Mouse (Mus musculus) monocyte, adult 2 months (primary cell): ENCODE results near the gene Mxra7.

ENCODE experiments used
- DNase-seq, 2 experiments: peaks; one replicate each; pipeline ENCODE4 v3.0.0; 2022; ENCODE audit warnings: low spot score in 2 of 2, low read depth in 1 of 2

The Mxra7 gene

GRCm38 (mm10) chr11:116819932-116820593, 7.8 kb downstream of the Mxra7 start:
- no peak for DNase-seq

GRCm38 (mm10) chr11:116818722-116819121, 9.1 kb downstream of the Mxra7 start:
- no peak for DNase-seq

- DNase-seq, result no peak
These were observed 10.3 kb downstream of the Mxra7 start for GRCm38 (mm10) chr11:116817567-116817966.

- no peak for DNase-seq
These were observed 11.1 kb downstream of the Mxra7 start for GRCm38 (mm10) chr11:116816769-116817168.

GRCm38 (mm10) chr11:116814884-116815415, 12.9 kb downstream of the Mxra7 start:
- no peak for DNase-seq

GRCm38 (mm10) chr11:116814076-116814883, 13.6 kb downstream of the Mxra7 start:
- peak in 1 of 2 experiments; percentile 28 for DNase-seq

- DNase-seq, result no peak
These were observed 14.2 kb downstream of the Mxra7 start for GRCm38 (mm10) chr11:116813610-116814009.

GRCm38 (mm10) chr11:116812793-116813529, 14.9 kb downstream of the Mxra7 start:
- DNase-seq, result no peak

GRCm38 (mm10) chr11:116810983-116811901, 16.6 kb downstream of the Mxra7 start:
- no peak for DNase-seq

- no peak for DNase-seq
These were observed 17.3 kb downstream of the Mxra7 start for GRCm38 (mm10) chr11:116810528-116810927.

- no peak for DNase-seq
These were observed 18.3 kb downstream of the Mxra7 start for GRCm38 (mm10) chr11:116809520-116809919.

GRCm38 (mm10) chr11:116808811-116809395, 18.9 kb downstream of the Mxra7 start:
- DNase-seq, result no peak

- peak; percentile 42 to 56 for DNase-seq
These were observed 19.8 kb downstream of the Mxra7 start for GRCm38 (mm10) chr11:116807938-116808606.

- no peak for DNase-seq
These were observed 20.3 kb downstream of the Mxra7 start for GRCm38 (mm10) chr11:116807526-116807925.

- DNase-seq, result no peak
These were observed 20.7 kb downstream of the Mxra7 start for GRCm38 (mm10) chr11:116807116-116807515.

GRCm38 (mm10) chr11:116806136-116807071, 21.4 kb downstream of the Mxra7 start:
- no peak for DNase-seq

- no peak for DNase-seq
These were observed 25.1 kb downstream of the Mxra7 start for GRCm38 (mm10) chr11:116802709-116803108.

GRCm38 (mm10) chr11:116801106-116801505, 26.7 kb downstream of the Mxra7 start:
- DNase-seq, result no peak
